Mouse (Mus musculus): ENCODE data around the gene Olfr799. TPM values are rescaled to one million over a fixed set of nuclear protein-coding genes. Genes with fewer than 3 reads are reported as not detected.

Gene Olfr799
- polyA plus RNA-seq, 1 experiment: not detected

- 73% methylated on average over 1 of the region's 1 CpGs for whole genome bisulfite sequencing
These were observed 36.5 kb downstream of the Olfr799 start, which contains the start of gene Olfr801 for GRCm38 (mm10) chr10:129673765-129674164. Gene Olfr801, minus strand, starts transcription at chr10:129673865.

GRCm38 (mm10) chr10:129688069-129688468 is 50.8 kb downstream of the Olfr799 start, which contains the start of gene Olfr802:
Gene Olfr802, minus strand, starts transcription at chr10:129688169.
- 32% methylated on average over 1 of the region's 1 CpGs for WGBS
- H3K27ac ChIP-seq (ENCODE audit: insufficient read depth, low read depth, low read length): no peak within 1 kb of the TSS
- no peaks in the 10 kb centered on the region for H3K36me3 ChIP-seq (ENCODE audit: control insufficient read depth, insufficient read depth, low read length)
- TF ChIP-seq POLR2A (IDR thresholded peaks at IDR 0.05; ENCODE audit: low read depth, low read length) (no peak), CTCF (IDR thresholded peaks at IDR 0.05; ENCODE audit: extremely low read depth, insufficient read length, insufficient replicate concordance, low read depth, low read length) (no peak)
- H3K4me1 ChIP-seq (ENCODE audit: control insufficient read depth, insufficient read depth, insufficient read length, low read length): no peaks in the 10 kb centered on the region
- H3K4me3 ChIP-seq (ENCODE audit: low read depth, low read length): no peak within 1 kb of the TSS
- no peaks in the 10 kb centered on the region for H3K27me3 ChIP-seq (ENCODE audit: control insufficient read depth, insufficient read depth, low read length)

More at GRCm38 (mm10) chr10:129673765-129674164, 36.5 kb downstream of the Olfr799 start, which contains the start of gene Olfr801:
- Histone ChIP-seq H3K27ac (ENCODE audit: insufficient read depth, low read depth, low read length) (no peak within 1 kb of the TSS), H3K4me1 (ENCODE audit: control insufficient read depth, insufficient read depth, insufficient read length, low read length) (no peaks in the 10 kb centered on the region), H3K36me3 (ENCODE audit: control insufficient read depth, insufficient read depth, low read length) (no peaks in the 10 kb centered on the region), H3K27me3 (ENCODE audit: control insufficient read depth, insufficient read depth, low read length) (no peaks in the 10 kb centered on the region), H3K4me3 (ENCODE audit: low read depth, low read length) (no peak within 1 kb of the TSS)
- TF ChIP-seq POLR2A (IDR thresholded peaks at IDR 0.05; ENCODE audit: low read depth, low read length): no peak
- no peak for TF ChIP-seq CTCF (IDR thresholded peaks at IDR 0.05; ENCODE audit: extremely low read depth, insufficient read length, insufficient replicate concordance, low read depth, low read length)

- no peaks in the 10 kb centered on the region for H3K36me3 ChIP-seq (ENCODE audit: control insufficient read depth, insufficient read depth, low read length)
- H3K27me3 ChIP-seq (ENCODE audit: control insufficient read depth, insufficient read depth, low read length): no peaks in the 10 kb centered on the region
- no peak within 1 kb of the TSS for H3K4me3 ChIP-seq (ENCODE audit: low read depth, low read length)
- H3K27ac ChIP-seq (ENCODE audit: insufficient read depth, low read depth, low read length): no peak within 1 kb of the TSS
- WGBS: 67% methylated on average over 2 of the region's 2 CpGs
- no peak for TF ChIP-seq CTCF (IDR thresholded peaks at IDR 0.05; ENCODE audit: extremely low read depth, insufficient read length, insufficient replicate concordance, low read depth, low read length)
- no peak for TF ChIP-seq POLR2A (IDR thresholded peaks at IDR 0.05; ENCODE audit: low read depth, low read length)
- no peaks in the 10 kb centered on the region for H3K4me1 ChIP-seq (ENCODE audit: control insufficient read depth, insufficient read depth, insufficient read length, low read length)
These were observed 56.9 kb downstream of the Olfr799 start, which contains the start of gene Olfr803 for GRCm38 (mm10) chr10:129694186-129694585. Gene Olfr803, minus strand, starts transcription at chr10:129694286.

Other genes with a start within 250 kb of the Olfr799 start
- gene Olfr785, start 232.1 kb upstream of the Olfr799 start, polyA plus RNA-seq (2012; rRNA removed): not detected in 2 replicates
- not detected in 2 replicates for gene Olfr786, start 210.2 kb upstream of the Olfr799 start, polyA plus RNA-seq (2012; rRNA removed)
- gene Olfr787, start 175.6 kb upstream of the Olfr799 start, polyA plus RNA-seq (2012; rRNA removed): not detected in 2 replicates
- not detected in 2 replicates for gene Olfr788, start 166.5 kb upstream of the Olfr799 start, polyA plus RNA-seq (2012; rRNA removed)
- not detected in 2 replicates for gene Olfr789, start 152.7 kb upstream of the Olfr799 start, polyA plus RNA-seq (2012; rRNA removed)
- not detected in 2 replicates for gene Olfr790, start 139.0 kb upstream of the Olfr799 start, polyA plus RNA-seq (2012; rRNA removed)
- gene Olfr791, start 115.7 kb upstream of the Olfr799 start, polyA plus RNA-seq (2012; rRNA removed): not detected in 2 replicates
- not detected in 2 replicates for gene Olfr792, start 98.3 kb upstream of the Olfr799 start, polyA plus RNA-seq (2012; rRNA removed)
- gene Olfr794, start 69.8 kb upstream of the Olfr799 start, polyA plus RNA-seq (2012; rRNA removed): not detected in 2 replicates
- gene Olfr796, start 24.9 kb upstream of the Olfr799 start, polyA plus RNA-seq (2012; rRNA removed): not detected in 2 replicates
- not detected in 2 replicates for gene Olfr798, start 9.6 kb upstream of the Olfr799 start, polyA plus RNA-seq (2012; rRNA removed)
- gene Olfr800, start 20.2 kb downstream of the Olfr799 start, polyA plus RNA-seq (2012; rRNA removed): not detected in 2 replicates
- gene Olfr801, start 36.4 kb downstream of the Olfr799 start, polyA plus RNA-seq (2012; rRNA removed): not detected in 2 replicates
- gene Olfr802, start 50.7 kb downstream of the Olfr799 start, polyA plus RNA-seq (2012; rRNA removed): not detected in 2 replicates
- gene Olfr803, start 56.8 kb downstream of the Olfr799 start, polyA plus RNA-seq (2012; rRNA removed): not detected in 2 replicates
- gene Olfr804, start 65.7 kb downstream of the Olfr799 start, polyA plus RNA-seq (2012; rRNA removed): not detected in 2 replicates
- not detected in 2 replicates for gene Olfr805, start 91.9 kb downstream of the Olfr799 start, polyA plus RNA-seq (2012; rRNA removed)
- not detected in 2 replicates for gene Olfr806, start 104.4 kb downstream of the Olfr799 start, polyA plus RNA-seq (2012; rRNA removed)
- not detected in 2 replicates for gene Olfr807, start 120.3 kb downstream of the Olfr799 start, polyA plus RNA-seq (2012; rRNA removed)
- gene Olfr808, start 128.0 kb downstream of the Olfr799 start, polyA plus RNA-seq (2012; rRNA removed): not detected in 2 replicates
- not detected in 2 replicates for gene Olfr809, start 137.2 kb downstream of the Olfr799 start, polyA plus RNA-seq (2012; rRNA removed)
- not detected in 2 replicates for gene Olfr810, start 157.4 kb downstream of the Olfr799 start, polyA plus RNA-seq (2012; rRNA removed)
- gene Olfr811, start 166.9 kb downstream of the Olfr799 start, polyA plus RNA-seq (2012; rRNA removed): not detected in 2 replicates
- not detected in 2 replicates for gene Olfr812, start 208.6 kb downstream of the Olfr799 start, polyA plus RNA-seq (2012; rRNA removed)
- not detected in 2 replicates for gene Olfr813, start 217.9 kb downstream of the Olfr799 start, polyA plus RNA-seq (2012; rRNA removed)
- not detected in 2 replicates for gene Olfr814, start 242.4 kb downstream of the Olfr799 start, polyA plus RNA-seq (2012; rRNA removed)